Mouse (Mus musculus) MEL (cell line): ENCODE results near the gene Tnrc6c.

Experiments used
- BHLHE40 ChIP-seq: IDR thresholded peaks from 2 replicates; pipeline ENCODE4 v1.6.1; 2012; ENCODE audit warnings: low read depth, mild to moderate bottlenecking, inconsistent platforms, low read length, improper control_type of control experiment, borderline replicate concordance
- CTCF ChIP-seq, 3 experiments: IDR thresholded peaks in 2 of 3; conservative IDR thresholded peaks in 1 of 3; 2 replicates each; pipeline ENCODE4 v1.5.1; 2011 to 2012; ENCODE audit warnings: low read length in 3 of 3, low read depth in 2 of 3, mild to moderate bottlenecking in 2 of 3, improper control_type of control experiment in 1 of 3, inconsistent platforms in 1 of 3, mixed read lengths in 1 of 3, moderate library complexity in 1 of 3; ENCODE audit not compliant: control insufficient read depth in 1 of 3, insufficient read depth in 1 of 3, poor library complexity in 1 of 3, severe bottlenecking in 1 of 3
- POLR2A ChIP-seq, 2 experiments: IDR thresholded peaks; 2 replicates each; pipeline ENCODE4 v1.6.1; 2011 to 2012; ENCODE audit warnings: low read length in 2 of 2, mild to moderate bottlenecking in 2 of 2, control low read depth in 1 of 2, improper control_type of control experiment in 1 of 2, low read depth in 1 of 2, moderate library complexity in 1 of 2; ENCODE audit not compliant: control insufficient read depth in 1 of 2, insufficient read depth in 1 of 2, poor library complexity in 1 of 2
- RCOR1 ChIP-seq: IDR thresholded peaks from 2 replicates; pipeline ENCODE4 v1.6.1; 2012; ENCODE audit warnings: low read depth, mild to moderate bottlenecking, inconsistent platforms, low read length, improper control_type of control experiment
- TCF12 ChIP-seq: IDR thresholded peaks from 2 replicates; pipeline ENCODE4 v1.6.1; 2014; ENCODE audit warnings: low read depth, mild to moderate bottlenecking, inconsistent platforms, low read length, improper control_type of control experiment, moderate library complexity

DNA sequence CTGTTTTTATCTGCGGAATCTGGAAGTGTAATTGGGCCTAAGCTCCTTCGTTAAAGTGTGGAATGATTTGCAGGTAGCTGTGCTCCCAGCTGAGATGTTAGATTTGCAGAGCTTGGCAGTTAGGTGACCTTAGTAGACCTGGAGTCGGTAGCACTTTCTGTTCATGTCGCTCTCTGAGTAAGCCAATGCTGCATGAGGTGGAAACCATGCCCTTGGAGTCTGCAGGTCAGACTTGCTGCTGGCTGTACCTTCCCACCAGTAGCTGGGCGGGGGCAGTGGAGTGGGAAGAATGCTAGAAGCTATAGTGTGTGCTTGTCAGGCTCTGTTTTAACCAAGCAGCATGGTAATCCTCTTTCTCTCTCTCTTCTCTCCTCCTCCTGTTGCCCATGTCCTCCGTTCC, 87.0 kb downstream of the Tnrc6c start:
- TF ChIP-seq CTCF (IDR thresholded peaks at IDR 0.05 in 2 of 3, conservative IDR thresholded peaks at IDR 0.05 in 1 of 3; ENCODE audit: control insufficient read depth in 1 of 3, insufficient read depth in 1 of 3, low read depth in 2 of 3, low read length in 3 of 3, poor library complexity in 1 of 3, severe bottlenecking in 1 of 3) (no peak), POLR2A (IDR thresholded peaks at IDR 0.05; ENCODE audit: control insufficient read depth in 1 of 2, insufficient read depth in 1 of 2, low read depth in 1 of 2, low read length in 2 of 2, poor library complexity in 1 of 2) (no peak), RCOR1 (no peak), BHLHE40 (no peak), TCF12 (no peak)
